Mouse (Mus musculus): ENCODE measurements around the gene Fbln5. TPM values are rescaled to one million over a fixed set of nuclear protein-coding genes. Genes with fewer than 3 reads are reported as not detected.

Fbln5 gene
- 622 and 637 TPM in 2 replicates for polyA plus RNA-seq (2011; ENCODE audit: insufficient read length, low read depth, missing spikeins)

DNA sequence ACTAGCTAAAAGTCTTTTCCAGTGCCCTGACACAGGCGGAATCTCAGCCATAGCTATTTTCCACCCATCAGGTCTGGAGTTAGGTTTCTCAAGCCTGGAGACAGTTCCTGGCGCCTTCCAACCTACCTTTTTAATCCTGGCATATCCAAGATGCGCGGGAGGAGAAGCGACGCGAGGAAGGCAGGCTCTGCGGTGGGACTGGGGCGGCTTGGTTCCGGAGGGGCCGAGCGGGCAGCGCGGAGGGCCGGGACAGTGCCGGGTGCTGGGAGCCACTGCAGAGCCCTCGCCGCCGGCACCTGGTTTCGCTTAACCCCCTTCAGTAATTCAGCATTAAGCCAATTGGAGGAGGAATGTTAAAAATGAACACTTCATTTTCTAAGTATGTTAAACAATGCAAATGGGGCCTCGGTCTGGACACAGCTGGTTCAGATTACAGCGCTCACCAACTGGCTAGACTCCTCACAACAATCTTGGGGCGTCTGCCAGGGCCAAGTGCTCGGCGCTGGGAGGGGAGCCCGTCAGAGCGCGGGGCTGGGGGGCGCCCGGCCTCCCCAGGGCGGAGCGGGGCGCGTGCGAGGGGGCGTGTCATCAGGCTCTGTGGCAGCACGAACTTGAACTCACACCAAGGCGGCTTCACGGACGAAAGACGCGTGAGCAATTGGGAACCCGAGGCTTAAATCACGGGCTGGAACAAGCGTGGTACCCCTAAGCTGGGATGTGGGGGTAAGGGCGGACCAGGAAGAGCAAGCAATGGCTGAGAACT lies at the start of gene Fbln5:
Fbln5 (minus strand) TSS at position 448 of the 763 bp plus-strand sequence.
- Histone ChIP-seq H3K27ac (ENCODE audit: insufficient read depth, low read length) (peak within 1 kb of the TSS; percentile 99), H3K4me1 (ENCODE audit: control insufficient read depth, insufficient read depth, low read length) (peaks cover 12% of the 10 kb centered on the region), H3K4me3 (ENCODE audit: insufficient read depth, low read length) (peak within 1 kb of the TSS; percentile 99)
- TF ChIP-seq CTCF (IDR thresholded peaks at IDR 0.05; ENCODE audit: borderline replicate concordance, insufficient read depth, low read length), result no peak
- TF ChIP-seq POLR2A (IDR thresholded peaks at IDR 0.05; ENCODE audit: low read depth, low read length), result peak; percentile 55

- H3K4me3 ChIP-seq (ENCODE audit: insufficient read depth, low read length), result no peak overlapping the region
- no peak for TF ChIP-seq POLR2A (IDR thresholded peaks at IDR 0.05; ENCODE audit: low read depth, low read length)
- no peak for TF ChIP-seq CTCF (IDR thresholded peaks at IDR 0.05; ENCODE audit: borderline replicate concordance, insufficient read depth, low read length)
- no peak overlapping the region for H3K27ac ChIP-seq (ENCODE audit: insufficient read depth, low read length)
Observed at GRCm38 (mm10) chr12:101862286-101862964, 43.6 kb upstream of the Fbln5 start.

DNA sequence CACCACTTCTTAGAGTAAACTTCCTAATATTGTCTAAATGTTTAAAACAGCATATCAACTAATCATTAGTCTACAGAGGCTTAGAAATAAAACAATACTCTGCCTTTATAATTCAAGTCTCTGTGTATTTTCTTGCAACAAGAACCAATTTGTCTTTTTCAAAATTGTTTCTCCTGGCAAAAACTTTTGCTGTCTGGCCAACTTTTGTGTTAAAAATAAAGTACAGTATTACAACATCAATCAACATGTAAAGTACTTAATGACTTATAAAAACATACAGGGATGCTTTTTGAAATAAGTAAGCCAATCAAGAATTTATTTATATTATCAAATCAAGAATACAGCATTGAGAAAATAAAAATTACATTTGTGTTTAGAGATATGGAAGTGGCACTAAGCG lies 41.4 kb upstream of the Fbln5 start:
- Histone ChIP-seq H3K4me1 (ENCODE audit: control insufficient read depth, insufficient read depth, low read length) (peaks cover 8% of the 10 kb centered on the region), H3K27ac (ENCODE audit: insufficient read depth, low read length) (peak overlapping the region; percentile 51), H3K4me3 (ENCODE audit: insufficient read depth, low read length) (no peak overlapping the region)
- TF ChIP-seq CTCF (IDR thresholded peaks at IDR 0.05; ENCODE audit: borderline replicate concordance, insufficient read depth, low read length) (no peak), POLR2A (IDR thresholded peaks at IDR 0.05; ENCODE audit: low read depth, low read length) (no peak)

More at GRCm38 (mm10) chr12:101862286-101862964, 43.6 kb upstream of the Fbln5 start:
- peaks cover 5% of the 10 kb centered on the region for H3K4me1 ChIP-seq (ENCODE audit: control insufficient read depth, insufficient read depth, low read length)

DNA sequence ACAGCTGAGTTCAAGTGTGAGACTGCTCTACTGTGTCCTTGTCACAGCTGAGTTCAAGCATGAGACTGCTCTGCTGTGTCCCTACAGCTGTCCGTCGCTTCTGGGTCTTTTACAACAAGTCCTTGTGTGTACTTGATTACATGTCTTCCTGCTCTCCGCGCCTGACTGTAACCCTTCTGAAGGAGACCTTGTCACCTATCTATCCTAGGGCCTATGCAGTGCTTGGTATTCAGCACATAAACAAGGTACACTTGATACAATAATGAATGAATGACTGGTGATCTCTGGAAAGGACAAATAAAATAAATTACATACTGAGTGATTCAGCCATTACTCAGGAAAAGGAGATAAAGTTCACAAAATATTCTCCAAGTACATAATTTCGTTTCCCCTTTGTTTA lies 39.2 kb upstream of the Fbln5 start:
- Histone ChIP-seq H3K4me3 (ENCODE audit: insufficient read depth, low read length) (no peak overlapping the region), H3K27ac (ENCODE audit: insufficient read depth, low read length) (peak overlapping the region; percentile 39), H3K4me1 (ENCODE audit: control insufficient read depth, insufficient read depth, low read length) (peaks cover 10% of the 10 kb centered on the region)
- no peak for TF ChIP-seq CTCF (IDR thresholded peaks at IDR 0.05; ENCODE audit: borderline replicate concordance, insufficient read depth, low read length)

DNA sequence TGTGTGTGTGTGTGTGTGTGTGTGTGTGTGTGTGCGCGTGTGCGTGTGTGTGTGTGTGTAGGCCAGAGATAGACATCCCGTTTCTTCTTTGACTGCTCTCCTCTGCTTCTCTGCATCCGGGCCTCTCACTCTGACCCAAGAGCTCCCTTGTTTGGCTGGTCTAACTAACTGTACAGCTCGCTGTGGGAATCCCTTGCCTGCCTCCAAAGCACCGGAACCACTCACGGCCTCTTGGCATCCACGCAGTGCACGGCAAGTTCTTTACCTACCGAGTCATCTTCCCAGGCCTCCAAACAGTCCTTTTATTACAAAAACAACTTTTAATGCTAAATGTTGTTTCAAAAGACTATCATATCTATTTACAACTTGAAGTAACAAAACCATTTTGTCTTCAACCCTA lies 35.5 kb upstream of the Fbln5 start:
- no peak overlapping the region for H3K4me3 ChIP-seq (ENCODE audit: insufficient read depth, low read length)
- peaks cover 26% of the 10 kb centered on the region for H3K4me1 ChIP-seq (ENCODE audit: control insufficient read depth, insufficient read depth, low read length)
- no peak for TF ChIP-seq POLR2A (IDR thresholded peaks at IDR 0.05; ENCODE audit: low read depth, low read length)
- no peak for TF ChIP-seq CTCF (IDR thresholded peaks at IDR 0.05; ENCODE audit: borderline replicate concordance, insufficient read depth, low read length)
- H3K27ac ChIP-seq (ENCODE audit: insufficient read depth, low read length), result peak overlapping the region; percentile 27; the same call in 1 of the 2 replicates

DNA sequence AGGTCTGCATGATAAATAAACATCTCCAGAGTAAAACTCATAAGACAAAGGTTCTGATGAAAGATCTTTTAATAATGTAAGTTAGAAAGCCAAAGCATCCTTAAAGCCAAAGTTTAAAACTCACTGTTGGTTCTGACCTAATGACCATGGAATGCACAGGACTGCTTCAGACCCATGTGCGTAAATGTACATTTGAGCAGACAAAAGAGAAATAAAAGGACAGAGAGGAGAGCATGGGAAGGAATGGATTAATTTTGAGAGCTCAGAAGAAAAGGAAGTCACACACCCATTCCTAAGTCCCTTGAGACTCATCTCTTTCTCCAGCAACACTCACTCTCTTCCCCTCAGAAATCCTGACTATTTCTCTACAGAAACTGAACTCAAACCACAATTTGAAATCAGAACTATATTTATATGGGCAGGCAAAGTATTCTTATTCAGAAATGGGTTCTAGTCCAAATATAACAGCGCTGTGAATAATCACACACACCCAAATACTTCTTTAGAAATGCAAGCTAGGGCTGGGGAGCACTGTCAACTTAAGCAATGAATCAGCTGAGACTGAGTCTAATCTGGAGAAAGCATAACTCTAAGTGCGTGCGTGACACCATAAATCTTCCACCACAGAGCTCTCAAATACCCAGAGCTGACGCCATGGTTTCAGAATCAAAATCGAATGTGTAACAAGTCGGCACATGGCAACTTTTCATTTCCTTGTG lies 33.1 kb upstream of the Fbln5 start:
- TF ChIP-seq POLR2A (IDR thresholded peaks at IDR 0.05; ENCODE audit: low read depth, low read length) (0 out of 2 replicates have a peak, but pooled peaks have one; percentile 5), CTCF (IDR thresholded peaks at IDR 0.05; ENCODE audit: borderline replicate concordance, insufficient read depth, low read length) (no peak)
- peaks cover 23% of the 10 kb centered on the region for H3K4me1 ChIP-seq (ENCODE audit: control insufficient read depth, insufficient read depth, low read length)
- peak overlapping the region; percentile 98 for H3K27ac ChIP-seq (ENCODE audit: insufficient read depth, low read length)
- no peak overlapping the region for H3K4me3 ChIP-seq (ENCODE audit: insufficient read depth, low read length)

DNA sequence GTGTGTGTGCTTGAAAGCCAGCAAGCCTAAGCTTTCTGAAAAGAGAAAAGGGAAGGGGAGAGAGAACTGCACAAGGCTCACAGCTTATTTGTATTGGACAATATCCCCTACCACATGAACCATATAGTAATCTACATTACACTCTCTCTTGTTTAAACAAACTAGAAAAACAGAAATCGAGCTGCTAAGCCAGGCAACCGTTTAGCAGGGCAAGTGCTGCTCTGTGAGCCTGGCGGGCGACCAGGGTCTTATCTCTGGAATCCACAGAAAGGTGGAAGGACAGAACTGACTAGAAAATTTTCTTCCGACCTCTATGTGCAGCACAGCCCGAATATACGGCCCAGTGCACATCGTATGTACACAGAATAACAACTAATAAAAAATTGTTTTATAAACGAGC lies 32.5 kb upstream of the Fbln5 start:
- Histone ChIP-seq H3K4me3 (ENCODE audit: insufficient read depth, low read length) (no peak overlapping the region), H3K27ac (ENCODE audit: insufficient read depth, low read length) (peak overlapping the region; percentile 96), H3K4me1 (ENCODE audit: control insufficient read depth, insufficient read depth, low read length) (peaks cover 20% of the 10 kb centered on the region)
- no peak for TF ChIP-seq POLR2A (IDR thresholded peaks at IDR 0.05; ENCODE audit: low read depth, low read length)
- no peak for TF ChIP-seq CTCF (IDR thresholded peaks at IDR 0.05; ENCODE audit: borderline replicate concordance, insufficient read depth, low read length)

GRCm38 (mm10) chr12:101836546-101837274 lies 17.9 kb upstream of the Fbln5 start:
- TF ChIP-seq POLR2A (IDR thresholded peaks at IDR 0.05; ENCODE audit: low read depth, low read length), result no peak
- TF ChIP-seq CTCF (IDR thresholded peaks at IDR 0.05; ENCODE audit: borderline replicate concordance, insufficient read depth, low read length), result no peak
- no peaks in the 10 kb centered on the region for H3K4me1 ChIP-seq (ENCODE audit: control insufficient read depth, insufficient read depth, low read length)
- no peak overlapping the region for H3K27ac ChIP-seq (ENCODE audit: insufficient read depth, low read length)
- no peak overlapping the region for H3K4me3 ChIP-seq (ENCODE audit: insufficient read depth, low read length)

DNA sequence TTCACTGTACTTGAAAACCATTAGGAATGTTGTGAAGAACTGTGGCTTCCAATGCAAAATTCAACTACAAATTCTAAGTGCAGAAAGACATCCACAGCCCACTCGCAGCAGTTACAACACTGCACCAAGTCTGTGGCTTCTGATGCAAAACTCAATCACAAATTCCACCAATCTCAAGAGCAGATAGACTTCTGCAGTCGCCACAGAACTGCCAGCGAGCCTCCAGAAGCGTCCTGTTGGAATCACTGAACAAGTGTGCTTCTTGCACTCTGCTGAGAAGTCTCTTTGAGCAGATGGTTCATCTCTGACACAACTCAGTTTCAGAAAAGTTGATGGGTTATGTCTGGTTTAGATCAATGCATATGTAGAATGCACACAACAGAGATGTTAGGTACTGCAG lies 15.9 kb upstream of the Fbln5 start:
- H3K4me3 ChIP-seq (ENCODE audit: insufficient read depth, low read length), result no peak overlapping the region
- TF ChIP-seq CTCF (IDR thresholded peaks at IDR 0.05; ENCODE audit: borderline replicate concordance, insufficient read depth, low read length), result no peak
- TF ChIP-seq POLR2A (IDR thresholded peaks at IDR 0.05; ENCODE audit: low read depth, low read length), result no peak
- no peak overlapping the region for H3K27ac ChIP-seq (ENCODE audit: insufficient read depth, low read length)
- H3K4me1 ChIP-seq (ENCODE audit: control insufficient read depth, insufficient read depth, low read length), result peaks cover 11% of the 10 kb centered on the region

Measured in embryonic fibroblast, embryonic 13.5 days (primary cell).